Mouse (Mus musculus) liver, postnatal 0 days (tissue): ENCODE results near the gene Gapt.

Experiments used
- CTCF ChIP-seq: sonication (generic); IDR thresholded peaks from 2 replicates; pipeline ENCODE4 v1.5.1; 2016; ENCODE audit warnings: antibody characterized with exemption, low read depth
- EP300 ChIP-seq: IDR thresholded peaks from 2 replicates; pipeline ENCODE4 v1.6.1; 2016; ENCODE audit warnings: antibody characterized with exemption, low read depth, mild to moderate bottlenecking

DNA sequence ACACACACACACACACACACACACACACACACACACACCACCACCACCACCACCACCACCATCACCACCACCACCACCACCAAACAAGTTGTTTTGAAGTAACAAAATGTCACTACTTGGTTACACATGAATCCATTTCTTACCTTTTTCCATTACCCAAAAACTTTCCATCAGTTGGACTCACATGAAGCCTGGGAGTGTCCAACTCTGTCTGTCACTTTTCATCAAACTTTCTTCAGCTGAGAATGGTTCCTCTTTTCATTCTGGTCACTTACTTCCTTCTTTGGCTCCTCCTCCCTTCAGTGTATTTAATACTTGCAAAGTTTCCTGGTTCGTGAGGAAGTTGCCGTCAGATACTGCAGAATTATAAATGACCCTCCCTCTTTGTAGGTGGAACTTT lies at the start of gene Gapt:
- TF ChIP-seq CTCF (no peak), EP300 (no peak)
